Mouse (Mus musculus) hindbrain, postnatal 0 days (tissue): Measurements from ENCODE around the gene Sp6. TPM values are rescaled to one million over a fixed set of nuclear protein-coding genes. Genes with fewer than 3 reads are reported as not detected.

Experiments used
- ATAC-seq: fragments of 200-750 bp; cut with Nextera tagmentation; 2 replicates; pipeline ENCODE4 v1.8.0; 2017; ENCODE audit warnings: mild to moderate bottlenecking, moderate TSS enrichment, moderate library complexity
- DNase-seq: peaks from one replicate; pipeline ENCODE4 v3.0.0-alpha.2; 2015; ENCODE audit warnings: low spot score
- H3K27ac ChIP-seq: fragments of 300-500 bp; sonication (generic); 2 replicates; pipeline ENCODE4 v1.5.1; 2014; ENCODE audit warnings: mild to moderate bottlenecking
- H3K27me3 ChIP-seq: fragments of 300-500 bp; sonication (generic); 2 replicates; pipeline ENCODE4 v1.6.1; 2014; ENCODE audit warnings: low read length, mixed read lengths; ENCODE audit not compliant: insufficient read depth
- H3K36me3 ChIP-seq: fragments of 300-500 bp; sonication (generic); 2 replicates; pipeline ENCODE4 v1.6.1; 2014; ENCODE audit warnings: low read length, mixed read lengths; ENCODE audit not compliant: insufficient read depth
- H3K4me1 ChIP-seq: fragments of 300-500 bp; sonication (generic); 2 replicates; pipeline ENCODE4 v1.6.1; 2014; ENCODE audit warnings: antibody characterized with exemption, low read length, mixed read lengths; ENCODE audit not compliant: insufficient read depth
- H3K4me2 ChIP-seq: fragments of 300-500 bp; sonication (generic); 2 replicates; pipeline ENCODE4 v1.6.1; 2014; ENCODE audit warnings: low read depth, mild to moderate bottlenecking, low read length, moderate library complexity, mixed read lengths
- H3K4me3 ChIP-seq: fragments of 300-500 bp; sonication (generic); 2 replicates; pipeline ENCODE4 v1.5.1; 2014; ENCODE audit warnings: low read length
- H3K9ac ChIP-seq: fragments of 300-500 bp; sonication (generic); replicated peaks from 2 replicates; pipeline ENCODE4 v1.6.1; 2014; ENCODE audit warnings: mild to moderate bottlenecking, low read length, moderate library complexity, mixed read lengths
- H3K9me3 ChIP-seq: fragments of 300-500 bp; sonication (generic); 2 replicates; pipeline ENCODE4 v1.6.1; 2016; ENCODE audit warnings: low read length, mixed read lengths
- CTCF ChIP-seq: IDR thresholded peaks from 2 replicates; pipeline ENCODE4 v1.5.1; 2016; ENCODE audit warnings: antibody characterized with exemption, control low read depth, low read depth
- WGBS: fragments of 180-500 bp; shearing (Covaris S2); extraction: QIAGEN DNeasy Blood & Tissue Kit; methylation state at CpG from one replicate; pipeline ENCODE4 v1.1.7; 2014; 5-methylcytosine and 5-hydroxymethylcytosine counted together
- microRNA-seq, 2 experiments: library from miRNA; unstranded; fragments of <30 nt; microRNA quantifications; one replicate each; pipeline ENCODE4; 2016
- polyA plus RNA-seq: library from polyadenylated mRNA; unstranded; fragments of >200 nt; fragmentation: Nextera tagmentation; extraction: Ambion mirVana; gene quantifications from 2 replicates; pipeline ENCODE4 v1.2.1, GENCODE M21; 2015
- total RNA-seq: library from RNA; depleted of rRNA; stranded (reverse); fragments of >200 nt; gene quantifications from 2 replicates; pipeline ENCODE4 v1.2.3, GENCODE M21; 2014; rRNA removed

The Sp6 gene
- total and polyA plus RNA-seq, 2 experiments from 2014 or later: 0.54 to 0.99 TPM

DNA sequence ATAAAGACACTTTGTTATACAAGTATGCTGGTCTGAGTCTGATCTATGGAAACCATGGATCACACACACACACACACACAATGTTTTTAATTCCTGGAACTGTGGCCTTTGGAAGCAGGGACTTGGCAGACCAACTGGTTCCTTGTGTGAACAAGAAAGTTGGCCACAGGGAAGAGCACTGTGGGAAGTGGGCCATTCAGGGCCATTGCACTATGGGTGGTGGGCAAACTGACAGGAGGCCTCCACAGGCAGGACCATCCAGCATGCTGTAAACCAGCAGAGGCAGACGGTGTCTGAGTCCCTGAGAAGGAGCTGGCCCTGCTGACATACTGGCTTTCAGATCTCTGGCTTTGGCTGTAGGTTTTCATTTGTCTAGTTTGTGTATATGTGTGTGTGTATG, 56.1 kb downstream of the Sp6 start:
- WGBS: 50% methylated on average over 1 of the region's 1 CpGs
- H3K9ac ChIP-seq: no peak overlapping the region
- H3K4me2 ChIP-seq: no peak overlapping the region
- no peak overlapping the region for H3K4me3 ChIP-seq
- H3K9me3 ChIP-seq: no peaks in the 10 kb centered on the region
- DNase-seq: peak; percentile 72
- no peaks in the 10 kb centered on the region for H3K4me1 ChIP-seq
- 0 out of 2 replicates have a peak, but pooled peaks cover 9% of the 10 kb centered on the region for H3K36me3 ChIP-seq
- H3K27me3 ChIP-seq: no peaks in the 10 kb centered on the region
- peak overlapping the region; percentile 9; the same call in 1 of the 2 replicates for H3K27ac ChIP-seq
- no peak for TF ChIP-seq CTCF
- ATAC-seq: peak; percentile 79

DNA sequence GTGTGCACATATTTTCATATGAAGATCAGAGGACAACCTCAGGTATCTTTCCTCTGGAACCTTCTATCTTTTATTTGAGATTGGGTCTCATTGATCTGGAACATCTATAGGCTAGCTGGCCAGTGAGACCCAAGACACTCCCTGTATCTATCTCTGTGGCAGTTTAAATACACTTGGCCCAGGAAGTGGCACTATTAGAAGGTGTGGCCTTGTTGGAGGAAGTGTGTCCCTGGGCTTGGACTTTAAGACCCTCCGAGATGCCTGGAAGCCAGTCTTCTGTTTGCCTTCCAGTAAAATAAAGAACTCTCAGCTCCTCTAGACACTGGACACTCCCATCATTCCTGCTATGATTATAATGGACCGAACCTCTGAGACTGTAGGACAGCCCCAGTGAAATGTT, 56.6 kb downstream of the Sp6 start:
- DNase-seq (no peak), ATAC-seq (no peak)
- no peaks in the 10 kb centered on the region for H3K4me1 ChIP-seq
- H3K27ac ChIP-seq: peak overlapping the region; percentile 9; the same call in 1 of the 2 replicates
- WGBS: 86% methylated on average over 2 of the region's 2 CpGs
- 0 out of 2 replicates have a peak, but pooled peaks cover 9% of the 10 kb centered on the region for H3K36me3 ChIP-seq
- no peak overlapping the region for H3K9ac ChIP-seq
- H3K27me3 ChIP-seq: no peaks in the 10 kb centered on the region
- no peak overlapping the region for H3K4me2 ChIP-seq
- TF ChIP-seq CTCF: no peak
- H3K4me3 ChIP-seq: no peak overlapping the region
- H3K9me3 ChIP-seq: no peaks in the 10 kb centered on the region

DNA sequence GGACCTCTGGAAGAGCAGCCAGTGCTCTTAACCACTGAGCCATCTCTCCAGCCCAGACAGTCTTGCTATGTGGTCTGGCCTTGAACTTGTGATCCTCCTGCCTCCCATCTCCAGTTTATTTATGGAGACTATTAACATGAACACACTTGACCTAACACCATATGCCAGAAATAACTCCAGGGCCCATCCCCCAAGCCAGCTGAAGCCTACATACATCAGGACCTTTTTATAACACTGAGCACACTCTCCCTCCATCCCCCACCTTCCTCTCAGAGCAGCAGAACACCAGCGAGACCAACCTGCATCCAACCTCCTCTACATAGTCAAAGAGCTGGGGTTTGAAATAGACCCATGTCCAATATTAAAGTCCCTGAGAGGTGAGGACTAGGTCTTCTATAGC, 57.9 kb downstream of the Sp6 start:
- no peak for ATAC-seq
- Histone ChIP-seq H3K27ac (no peak overlapping the region), H3K4me2 (no peak overlapping the region), H3K27me3 (no peaks in the 10 kb centered on the region), H3K9me3 (no peaks in the 10 kb centered on the region), H3K9ac (no peak overlapping the region), H3K4me3 (no peak overlapping the region), H3K4me1 (no peaks in the 10 kb centered on the region), H3K36me3 (0 out of 2 replicates have a peak, but pooled peaks cover 9% of the 10 kb centered on the region)
- DNase-seq: no peak
- no peak for TF ChIP-seq CTCF
- WGBS: 70% methylated on average over 1 of the region's 1 CpGs

DNA sequence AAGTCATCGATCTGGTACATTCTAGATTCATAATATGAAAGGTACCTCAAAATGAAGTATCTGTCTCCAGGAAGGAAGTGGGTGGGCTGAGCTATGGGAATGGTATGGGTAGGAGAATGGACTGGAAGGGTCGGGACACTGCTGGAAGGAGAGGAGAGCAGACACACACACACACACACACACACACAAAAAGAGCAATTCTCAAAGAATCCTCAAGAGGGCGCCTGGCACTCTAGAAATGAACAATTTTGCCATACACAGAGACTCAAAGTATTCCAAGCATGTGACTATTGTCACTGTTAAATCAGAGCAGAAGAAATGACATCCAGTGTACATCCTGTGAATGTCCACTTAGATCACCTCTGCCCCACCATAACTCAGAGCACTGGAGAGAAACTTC, 59.3 kb downstream of the Sp6 start:
- no peaks in the 10 kb centered on the region for H3K4me1 ChIP-seq
- TF ChIP-seq CTCF: peak; percentile 94
- H3K9ac ChIP-seq: no peak overlapping the region
- no peak overlapping the region for H3K4me2 ChIP-seq
- no peaks in the 10 kb centered on the region for H3K9me3 ChIP-seq
- no peaks in the 10 kb centered on the region for H3K27me3 ChIP-seq
- H3K4me3 ChIP-seq: no peak overlapping the region
- WGBS: 30% methylated on average over 3 of the region's 3 CpGs
- H3K27ac ChIP-seq: no peak overlapping the region
- peak; percentile 89 for DNase-seq
- H3K36me3 ChIP-seq: 0 out of 2 replicates have a peak, but pooled peaks cover 4% of the 10 kb centered on the region
- peak; percentile 63 for ATAC-seq

DNA sequence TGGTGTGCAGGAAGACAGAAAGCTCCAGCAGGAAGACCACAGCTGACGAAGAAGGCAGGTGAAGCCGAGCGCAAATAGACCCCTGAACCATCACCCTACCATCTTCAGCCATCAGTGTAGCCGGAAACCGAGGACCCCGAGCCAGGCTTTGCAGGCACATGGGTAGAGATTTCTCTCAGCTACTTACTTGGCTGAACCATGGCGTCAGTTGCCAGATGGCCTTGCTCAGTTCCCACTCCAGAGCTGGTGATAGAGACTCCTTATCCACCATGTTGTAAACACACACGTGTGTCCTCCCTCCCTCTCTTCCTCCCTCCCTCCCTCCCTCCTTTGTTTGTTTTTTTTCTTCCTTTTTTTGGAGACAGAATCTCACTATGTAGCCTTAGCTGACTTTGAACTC, 61.0 kb downstream of the Sp6 start:
- H3K27ac ChIP-seq: no peak overlapping the region
- H3K27me3 ChIP-seq: no peaks in the 10 kb centered on the region
- TF ChIP-seq CTCF: no peak
- DNase-seq: no peak
- H3K4me2 ChIP-seq: no peak overlapping the region
- ATAC-seq: no peak
- H3K4me3 ChIP-seq: no peak overlapping the region
- H3K9ac ChIP-seq: no peak overlapping the region
- H3K4me1 ChIP-seq: no peaks in the 10 kb centered on the region
- H3K36me3 ChIP-seq: no peaks in the 10 kb centered on the region
- 75% methylated on average over 8 of the region's 8 CpGs for WGBS
- H3K9me3 ChIP-seq: no peaks in the 10 kb centered on the region

Small RNA genes lying within 50 kb of the gene (microRNA-seq; reads per million reads assigned to microRNA genes)
- gene Mir8103: 0.53 to 0.72 reads per million in 2 experiments

Other genes starting within 250 kb of the Sp6 start
- gene Snx11, start 235.8 kb upstream of the Sp6 start, total RNA-seq: 66.0 and 71.4 TPM in 2 replicates
- gene Snx11, start 235.8 kb upstream of the Sp6 start, polyA plus RNA-seq: 36.5 and 40.9 TPM in 2 replicates
- 23.1 and 27.9 TPM in 2 replicates for gene Cbx1, start 224.3 kb upstream of the Sp6 start, total RNA-seq
- 57.2 and 63.0 TPM in 2 replicates for gene Cbx1, start 224.3 kb upstream of the Sp6 start, polyA plus RNA-seq
- gene Nfe2l1, start 183.4 kb upstream of the Sp6 start, total RNA-seq: 91.4 and 92.8 TPM in 2 replicates
- 67.2 and 69.0 TPM in 2 replicates for gene Nfe2l1, start 183.4 kb upstream of the Sp6 start, polyA plus RNA-seq
- gene Copz2, start 163.5 kb upstream of the Sp6 start, total RNA-seq: 6.3 and 12.6 TPM in 2 replicates
- gene Copz2, start 163.5 kb upstream of the Sp6 start, polyA plus RNA-seq: 26.4 and 28.1 TPM in 2 replicates
- gene Cdk5rap3, start 96.9 kb upstream of the Sp6 start, total RNA-seq: 44.9 and 56.5 TPM in 2 replicates
- gene Cdk5rap3, start 96.9 kb upstream of the Sp6 start, polyA plus RNA-seq: 77.1 and 87.8 TPM in 2 replicates
- gene Prr15l, start 85.3 kb upstream of the Sp6 start, total RNA-seq: 0.10 and 0.75 TPM in 2 replicates
- gene Prr15l, start 85.3 kb upstream of the Sp6 start, polyA plus RNA-seq: 0.19 and 0.71 TPM in 2 replicates
- gene Pnpo, start 69.4 kb upstream of the Sp6 start, total RNA-seq: 31.5 and 37.2 TPM in 2 replicates
- 37.3 and 38.3 TPM in 2 replicates for gene Pnpo, start 69.4 kb upstream of the Sp6 start, polyA plus RNA-seq
- gene Sp2, start 30.4 kb upstream of the Sp6 start, total RNA-seq: 7.3 and 8.8 TPM in 2 replicates
- 11.9 and 14.4 TPM in 2 replicates for gene Sp2, start 30.4 kb upstream of the Sp6 start, polyA plus RNA-seq
- 10.5 and 24.0 TPM in 2 replicates for gene Scrn2, start 16.5 kb downstream of the Sp6 start, total RNA-seq
- gene Scrn2, start 16.5 kb downstream of the Sp6 start, polyA plus RNA-seq: 12.4 and 13.8 TPM in 2 replicates
- gene Lrrc46, start 28.0 kb downstream of the Sp6 start, total RNA-seq: 0.36 and 3.5 TPM in 2 replicates
- gene Lrrc46, start 28.0 kb downstream of the Sp6 start, polyA plus RNA-seq: 3.5 and 4.1 TPM in 2 replicates
- 64.6 and 69.3 TPM in 2 replicates for gene Mrpl10, start 28.2 kb downstream of the Sp6 start, total RNA-seq
- 64.9 and 66.6 TPM in 2 replicates for gene Mrpl10, start 28.2 kb downstream of the Sp6 start, polyA plus RNA-seq
- 11.5 and 14.6 TPM in 2 replicates for gene Osbpl7, start 37.2 kb downstream of the Sp6 start, total RNA-seq
- 12.5 and 13.2 TPM in 2 replicates for gene Osbpl7, start 37.2 kb downstream of the Sp6 start, polyA plus RNA-seq
- 0.89 TPM in 1 of 2 replicates, not detected in the other for gene Tbx21, start 101.9 kb downstream of the Sp6 start, total RNA-seq
- gene Tbx21, start 101.9 kb downstream of the Sp6 start, polyA plus RNA-seq: 0.11 and 0.16 TPM in 2 replicates
- gene Tbkbp1, start 138.1 kb downstream of the Sp6 start, total RNA-seq: 45.4 and 53.8 TPM in 2 replicates
- gene Tbkbp1, start 138.1 kb downstream of the Sp6 start, polyA plus RNA-seq: 9.6 and 10.1 TPM in 2 replicates
- 97.9 and 100 TPM in 2 replicates for gene Kpnb1, start 174.5 kb downstream of the Sp6 start, total RNA-seq
- gene Kpnb1, start 174.5 kb downstream of the Sp6 start, polyA plus RNA-seq: 26.1 and 26.9 TPM in 2 replicates